Mouse (Mus musculus) yolk sac, embryonic 10.5 days (tissue): Measurements from ENCODE around the gene Apobec2.
A peak's percentile ranks its signal among the peaks of the same experiment; 100 is the strongest.

ENCODE experiments used
- DNase-seq: peaks from one replicate; pipeline ENCODE4 v3.0.0-alpha.2; 2017; ENCODE audit warnings: low spot score

The Apobec2 gene

GRCm38 (mm10) chr17:48408526-48409291 is 24.0 kb downstream of the Apobec2 start:
- DNase-seq: peak; percentile 72

DNA sequence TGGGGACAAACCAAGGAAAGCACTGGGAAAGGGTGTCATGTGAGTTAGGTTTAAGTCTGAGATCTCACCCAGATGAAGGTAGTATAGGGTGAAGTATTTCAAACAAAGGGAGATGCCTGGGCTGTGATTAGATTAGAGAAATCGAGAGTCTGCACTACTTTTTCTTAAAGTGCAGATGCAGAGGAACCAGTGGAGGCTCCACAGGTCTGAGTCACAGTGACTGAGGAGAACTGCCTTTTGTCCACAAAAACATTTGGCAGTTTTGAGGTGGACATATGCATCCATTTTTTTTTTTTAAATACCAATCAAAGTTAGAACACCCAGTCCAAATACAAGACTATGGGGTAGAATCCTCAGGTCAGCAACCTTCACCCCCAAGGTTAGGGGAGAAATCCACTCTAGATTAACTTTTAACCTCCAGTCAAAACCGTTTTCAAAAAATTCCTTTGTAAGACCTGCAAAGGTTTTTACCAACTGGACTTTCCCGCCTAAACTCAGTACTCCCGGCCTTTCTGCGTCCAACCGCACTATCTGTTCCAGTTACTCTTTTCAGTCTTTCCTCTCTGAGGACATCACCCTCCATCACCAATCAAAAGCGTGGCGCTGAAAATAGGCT is 24.7 kb downstream of the Apobec2 start:
- DNase-seq: no peak

DNA sequence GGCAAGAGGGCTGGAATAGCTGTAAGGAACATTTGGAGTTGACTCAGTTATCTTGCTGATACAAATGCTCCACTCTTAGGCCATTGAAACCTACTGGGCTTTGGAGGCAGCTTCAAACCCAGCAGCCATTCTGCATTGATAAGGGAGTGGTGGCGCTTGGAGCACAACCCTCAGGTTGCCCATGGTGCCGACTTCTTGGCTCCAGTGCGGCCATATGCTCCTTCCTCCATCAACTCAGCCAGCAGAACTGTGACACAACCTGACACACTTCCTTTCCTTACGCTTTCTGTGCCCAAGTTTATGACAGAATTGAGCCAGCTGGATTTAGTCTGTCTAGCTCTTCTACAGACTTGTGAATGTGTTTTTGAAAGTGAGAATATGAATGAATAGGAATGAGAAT is 25.6 kb downstream of the Apobec2 start:
- DNase-seq: no peak

DNA sequence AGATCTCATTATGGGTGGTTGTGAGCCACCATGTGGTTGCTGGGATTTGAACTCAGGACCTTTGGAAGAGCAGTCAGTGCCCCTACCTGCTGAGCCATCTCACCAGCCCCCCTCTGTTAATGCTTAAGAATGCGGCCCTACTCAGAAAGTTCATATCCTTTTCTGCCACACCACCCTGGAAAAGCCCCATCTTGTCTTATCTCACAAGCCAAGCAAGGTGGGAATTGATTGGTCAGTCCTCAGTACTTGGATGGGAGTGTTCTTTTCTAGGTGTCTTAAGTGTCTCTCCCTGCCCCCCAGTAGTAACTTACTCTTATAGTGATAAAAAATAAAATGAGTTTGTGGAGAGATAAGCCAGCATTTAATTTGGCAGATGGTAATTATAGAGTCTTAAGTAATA is 28.0 kb downstream of the Apobec2 start:
- no peak for DNase-seq

- no peak for DNase-seq
Observed at GRCm38 (mm10) chr17:48403848-48404247, 28.9 kb downstream of the Apobec2 start.

GRCm38 (mm10) chr17:48402751-48403150 is 30.0 kb downstream of the Apobec2 start:
- no peak for DNase-seq

GRCm38 (mm10) chr17:48401710-48402109 is 31.0 kb downstream of the Apobec2 start:
- no peak for DNase-seq

GRCm38 (mm10) chr17:48392616-48393015 is 40.1 kb downstream of the Apobec2 start:
- DNase-seq: peak; percentile 44

DNA sequence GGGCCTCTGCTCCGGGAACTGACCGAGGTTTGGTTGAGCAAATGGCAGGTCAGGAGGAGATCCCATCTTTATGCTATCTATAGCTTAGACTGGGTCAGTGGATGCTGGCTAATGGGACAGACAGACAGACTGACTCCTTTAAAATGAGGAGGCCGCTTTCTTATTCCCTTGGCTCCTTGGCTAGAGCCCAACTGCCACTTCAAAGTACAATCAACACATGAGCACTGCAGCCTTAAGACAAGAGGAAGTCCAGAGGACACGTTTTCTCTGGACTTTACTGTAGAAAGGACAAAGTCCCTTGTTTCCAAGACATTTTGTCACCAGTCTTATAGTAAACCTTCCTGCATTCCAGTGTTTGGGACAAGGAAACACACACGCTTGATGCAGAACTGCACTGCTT is 41.3 kb downstream of the Apobec2 start:
- no peak for DNase-seq

DNA sequence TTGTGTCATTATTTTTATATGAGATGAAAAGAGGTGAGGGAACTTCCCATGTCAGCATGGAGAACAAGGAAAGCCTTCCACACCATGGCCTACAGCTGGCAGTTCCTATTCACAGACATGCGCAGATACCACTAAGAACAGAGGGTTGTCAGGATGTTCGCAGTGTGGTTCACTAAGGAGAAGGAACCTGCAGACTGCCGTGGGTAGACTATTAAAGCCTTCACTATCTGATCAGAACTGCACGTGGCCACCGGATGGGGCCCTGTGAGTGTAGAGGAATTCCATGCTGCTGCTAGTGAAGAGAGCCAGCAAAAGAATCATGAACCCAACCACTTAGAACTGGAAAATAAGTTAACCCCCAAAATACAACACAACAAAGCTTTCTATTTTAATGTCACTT is 43.3 kb downstream of the Apobec2 start:
- DNase-seq: no peak

DNA sequence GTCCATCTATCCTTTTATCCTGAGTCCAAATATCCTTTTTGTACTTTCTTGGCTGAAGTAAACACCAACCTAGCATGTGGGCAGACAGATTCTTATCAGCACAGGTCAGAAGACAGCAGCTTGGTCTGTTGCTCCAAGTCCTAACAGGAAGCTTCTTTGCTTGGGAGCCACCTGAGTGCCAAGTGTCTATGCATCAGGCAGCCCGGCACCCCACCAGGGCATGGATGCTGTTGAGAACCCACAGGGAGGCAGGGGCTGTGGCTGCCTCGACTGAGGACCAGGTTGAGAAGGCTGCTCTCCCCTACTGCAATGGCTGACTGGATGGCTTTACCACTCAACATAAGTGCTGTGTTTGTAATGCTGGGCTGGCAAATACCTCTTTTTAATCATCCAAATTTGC is 44.1 kb downstream of the Apobec2 start:
- DNase-seq: no peak

- DNase-seq: no peak
Observed at GRCm38 (mm10) chr17:48385786-48386461, 46.8 kb downstream of the Apobec2 start.

DNA sequence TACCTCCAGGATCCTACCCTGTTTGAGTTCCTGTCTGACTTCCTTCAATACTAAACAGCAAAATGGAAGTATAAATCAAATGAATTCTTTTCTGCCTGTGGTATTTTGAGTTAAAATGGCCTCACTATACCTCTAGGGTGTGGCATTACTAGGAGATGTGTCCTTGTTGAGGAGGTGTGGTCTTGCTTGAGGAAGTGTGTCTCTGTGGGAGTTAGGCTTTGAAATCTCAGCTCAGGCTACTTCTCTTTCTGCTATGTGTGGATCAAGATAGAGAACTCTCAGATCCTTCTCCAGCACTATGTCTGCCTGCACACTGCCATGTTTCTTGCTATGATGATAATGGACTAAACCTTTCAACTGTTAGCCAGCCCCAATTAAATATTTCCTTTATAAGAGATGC is 53.7 kb downstream of the Apobec2 start:
- DNase-seq: no peak

DNA sequence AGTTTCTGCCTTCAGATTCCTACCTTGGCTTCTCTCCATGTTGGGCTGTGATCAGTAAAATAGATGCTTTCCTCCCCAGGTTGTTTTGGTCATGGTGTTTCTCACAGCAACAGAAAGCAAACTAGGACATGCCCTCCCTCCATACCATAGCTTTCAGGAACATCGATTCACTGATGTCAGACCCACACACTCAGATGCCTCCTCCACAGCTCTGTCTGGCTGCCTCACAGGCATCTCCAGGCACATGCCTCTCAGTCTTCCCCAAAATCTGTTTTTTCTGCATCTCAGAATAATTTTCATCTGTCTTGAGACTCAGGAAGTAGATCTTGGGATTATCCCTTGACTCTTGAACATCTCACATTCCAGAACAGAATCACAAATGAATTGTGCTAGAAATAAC is 56.6 kb downstream of the Apobec2 start:
- no peak for DNase-seq

DNA sequence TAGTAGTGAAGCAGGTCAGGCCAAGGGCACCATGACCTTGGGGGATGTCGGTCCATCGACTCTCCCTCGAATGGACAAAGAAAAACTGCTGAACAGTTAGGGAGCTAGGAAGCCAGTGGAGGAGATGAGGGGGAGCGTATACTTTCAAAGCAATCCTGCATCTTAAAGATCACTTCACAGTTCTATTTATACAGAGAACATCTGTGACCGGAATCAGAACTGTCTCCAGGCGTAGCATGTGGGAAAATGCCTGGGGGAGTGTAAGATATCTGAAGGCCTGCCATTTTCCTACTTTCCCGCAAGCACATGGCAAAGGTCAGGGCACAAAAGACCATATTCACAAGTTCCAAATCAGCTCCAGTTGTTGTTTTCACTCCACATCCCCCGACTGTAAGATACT is 59.7 kb downstream of the Apobec2 start:
- DNase-seq: no peak

DNA sequence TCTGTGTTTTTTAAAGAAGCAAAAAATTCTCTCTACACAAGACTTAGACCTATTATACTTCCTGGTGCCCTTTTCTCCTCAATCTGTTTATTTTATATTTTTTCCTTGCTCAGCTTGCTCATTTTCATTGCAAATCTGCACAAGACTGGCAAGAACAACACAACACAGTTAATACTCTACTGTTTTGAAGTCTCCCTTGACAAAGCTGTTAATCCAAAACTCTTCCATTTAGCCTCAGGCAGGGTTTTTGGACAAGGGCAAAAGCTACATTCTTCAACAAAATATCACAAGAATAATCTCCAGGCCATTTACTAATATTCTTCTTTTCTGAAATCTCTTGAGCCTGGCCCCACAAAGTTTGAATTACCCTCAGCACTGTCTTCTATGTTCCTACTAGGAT is 61.1 kb downstream of the Apobec2 start:
- no peak for DNase-seq
